Mouse (Mus musculus): ENCODE measurements at regions not wholly inside any gene's neighbourhood (a gene's known extent, or its start where the extent isn't known, plus 50 kb on each side); places are given as distances from the start of the nearest gene placed in this dataset.

GRCm38 (mm10) chr2:114812141-114812902 lies 157.6 kb upstream of the Dph6 start:
- TF ChIP-seq POLR2AphosphoS2 (IDR thresholded peaks at IDR 0.05; ENCODE audit: low read length) = no peak
- no peak for TF ChIP-seq EP300 (IDR thresholded peaks at IDR 0.05; ENCODE audit: low read depth in 1 of 2, low read length in 2 of 2)
- no peak for TF ChIP-seq CTCF (IDR thresholded peaks at IDR 0.05 in 2 of 3, conservative IDR thresholded peaks at IDR 0.05 in 1 of 3; ENCODE audit: control insufficient read depth in 1 of 3, insufficient read depth in 1 of 3, low read depth in 2 of 3, low read length in 3 of 3, poor library complexity in 1 of 3, severe bottlenecking in 1 of 3)

All from MEL (cell line).